Mouse (Mus musculus) mesoderm, embryonic 11.5 days (tissue): ENCODE data around the gene Cys1.

Source experiments
- DNase-seq: peaks from one replicate; pipeline ENCODE4 v3.0.0-alpha.2; 2012; ENCODE audit warnings: low read depth, low spot score

Cys1 gene

DNA sequence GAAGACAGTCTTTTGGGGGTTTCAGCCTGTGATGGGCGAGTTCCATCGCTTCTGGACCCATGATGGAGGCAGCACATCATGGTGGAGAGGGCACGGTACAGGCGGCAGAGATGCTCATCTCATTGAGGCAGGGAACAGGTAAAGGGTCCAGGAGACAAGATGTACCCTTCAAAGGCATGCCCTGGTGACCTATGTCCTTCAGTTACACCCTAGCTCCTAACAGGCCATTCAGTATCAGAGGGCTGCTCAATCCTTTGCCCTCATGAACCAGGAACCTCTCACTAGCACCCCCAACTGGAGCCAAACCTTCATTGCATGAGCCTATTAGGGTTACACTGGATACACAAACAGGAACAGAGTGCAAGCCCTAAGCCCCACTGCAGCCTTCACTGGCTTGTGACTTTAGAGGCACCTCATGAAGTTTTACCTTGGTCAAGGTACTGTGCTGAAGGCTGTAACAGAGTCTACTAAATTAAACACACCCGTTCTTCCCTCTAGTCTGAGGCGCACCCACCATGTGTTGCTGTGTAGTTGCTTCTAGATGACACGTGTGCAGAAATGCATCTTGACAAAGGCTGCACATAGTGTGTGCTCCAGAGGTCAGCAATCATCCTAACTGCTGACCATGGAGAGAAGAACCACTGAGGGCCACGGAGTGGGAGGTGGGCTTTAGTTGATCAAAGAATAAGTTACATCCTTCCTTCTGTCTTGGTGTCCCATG is 16.0 kb upstream of the Cys1 start:
- no peak for DNase-seq

- DNase-seq, result peak; percentile 90
Measured at GRCm38 (mm10) chr12:24696500-24697483, 15.2 kb upstream of the Cys1 start.

DNA sequence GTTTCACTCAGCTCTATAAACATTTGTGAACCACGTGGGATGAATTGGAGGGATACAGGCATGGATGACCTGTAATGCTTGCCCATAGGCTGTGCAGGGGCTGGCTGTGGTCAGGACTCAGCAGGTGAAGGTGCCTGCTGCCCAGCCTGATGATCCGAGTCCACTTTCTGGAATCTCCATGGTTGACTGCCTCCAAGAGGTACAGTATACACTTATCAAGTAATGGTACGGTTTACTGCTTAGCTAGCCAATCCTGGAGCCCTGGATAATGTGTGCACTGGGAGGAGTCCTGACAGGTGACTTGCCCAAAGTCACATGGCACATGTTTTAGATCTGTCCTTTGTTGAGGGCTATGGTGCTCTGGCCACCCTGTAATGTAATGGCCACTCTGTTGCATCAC is 8.7 kb upstream of the Cys1 start:
- no peak for DNase-seq

GRCm38 (mm10) chr12:24686696-24687346 is 5.2 kb upstream of the Cys1 start:
- no peak for DNase-seq

DNA sequence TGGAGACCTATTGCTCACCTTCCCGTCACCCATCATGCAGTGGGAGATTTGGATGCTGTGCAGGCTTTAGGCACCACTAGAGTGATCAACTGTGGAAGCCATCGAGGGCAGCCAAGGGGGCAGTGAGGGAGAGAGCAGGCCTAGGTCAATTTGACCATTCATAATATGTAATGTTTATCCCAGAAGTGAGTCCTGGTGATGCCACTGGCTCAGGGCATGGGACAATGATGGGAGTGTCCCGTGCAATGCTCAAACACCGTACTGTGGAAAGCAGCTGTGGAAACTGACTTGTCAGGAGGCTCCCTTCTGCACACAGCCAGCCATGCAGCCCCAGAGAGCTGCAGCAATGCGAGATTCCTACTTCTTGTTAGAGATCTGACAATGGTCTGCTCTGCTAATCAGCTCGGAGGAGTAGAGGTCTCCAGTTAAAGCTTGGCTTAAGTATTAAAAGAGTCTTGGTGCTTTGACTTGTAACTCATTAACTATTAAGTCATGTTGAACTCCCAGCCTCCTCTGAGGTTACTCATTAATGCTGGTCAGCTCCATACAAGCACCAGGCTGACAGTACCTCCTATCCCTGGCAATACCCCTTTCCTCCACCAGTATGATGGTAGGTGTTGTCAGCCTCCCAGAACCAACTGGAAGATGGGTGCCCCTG is 4.6 kb upstream of the Cys1 start:
- DNase-seq, result no peak

DNA sequence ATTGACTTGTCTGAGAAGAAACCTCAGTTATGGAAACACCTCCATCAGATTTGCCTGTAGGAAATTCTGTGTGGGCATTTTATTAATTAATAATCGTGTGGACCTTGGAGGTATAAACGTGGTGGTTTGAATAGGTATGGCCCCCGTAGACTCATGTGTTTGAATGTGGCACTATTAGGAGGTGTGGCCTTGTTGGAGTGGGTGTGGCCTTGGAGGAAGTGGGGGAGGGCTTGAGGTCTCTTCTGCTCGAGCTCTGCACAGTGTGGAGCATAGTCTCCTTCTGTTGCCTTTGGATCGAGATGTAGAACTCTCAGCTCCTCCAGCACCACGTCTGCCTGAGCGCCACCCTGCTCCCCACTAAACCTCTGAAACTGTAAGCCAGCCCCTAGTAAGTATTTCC is 1.8 kb upstream of the Cys1 start:
- no peak for DNase-seq

DNA sequence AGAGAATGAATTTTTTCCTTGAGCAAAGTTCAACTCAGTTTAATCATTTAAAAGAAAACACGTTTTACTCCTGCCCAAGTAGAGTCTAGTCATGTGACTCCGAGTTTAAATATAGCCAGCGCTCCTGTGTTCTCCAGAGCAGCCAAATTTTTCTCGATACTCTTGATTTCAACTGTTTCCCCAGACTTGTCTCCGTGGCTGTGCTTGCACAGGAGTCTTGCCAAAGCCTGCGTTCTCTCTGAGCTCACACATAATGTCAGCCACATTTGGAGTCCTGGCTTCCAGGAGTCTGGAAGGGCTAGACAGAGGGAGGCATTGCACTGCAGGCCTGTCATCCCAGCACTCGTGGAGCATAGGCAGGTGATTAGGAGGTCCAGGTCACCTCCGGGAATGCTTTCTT is 950 bp upstream of the Cys1 start:
- no peak for DNase-seq

DNA sequence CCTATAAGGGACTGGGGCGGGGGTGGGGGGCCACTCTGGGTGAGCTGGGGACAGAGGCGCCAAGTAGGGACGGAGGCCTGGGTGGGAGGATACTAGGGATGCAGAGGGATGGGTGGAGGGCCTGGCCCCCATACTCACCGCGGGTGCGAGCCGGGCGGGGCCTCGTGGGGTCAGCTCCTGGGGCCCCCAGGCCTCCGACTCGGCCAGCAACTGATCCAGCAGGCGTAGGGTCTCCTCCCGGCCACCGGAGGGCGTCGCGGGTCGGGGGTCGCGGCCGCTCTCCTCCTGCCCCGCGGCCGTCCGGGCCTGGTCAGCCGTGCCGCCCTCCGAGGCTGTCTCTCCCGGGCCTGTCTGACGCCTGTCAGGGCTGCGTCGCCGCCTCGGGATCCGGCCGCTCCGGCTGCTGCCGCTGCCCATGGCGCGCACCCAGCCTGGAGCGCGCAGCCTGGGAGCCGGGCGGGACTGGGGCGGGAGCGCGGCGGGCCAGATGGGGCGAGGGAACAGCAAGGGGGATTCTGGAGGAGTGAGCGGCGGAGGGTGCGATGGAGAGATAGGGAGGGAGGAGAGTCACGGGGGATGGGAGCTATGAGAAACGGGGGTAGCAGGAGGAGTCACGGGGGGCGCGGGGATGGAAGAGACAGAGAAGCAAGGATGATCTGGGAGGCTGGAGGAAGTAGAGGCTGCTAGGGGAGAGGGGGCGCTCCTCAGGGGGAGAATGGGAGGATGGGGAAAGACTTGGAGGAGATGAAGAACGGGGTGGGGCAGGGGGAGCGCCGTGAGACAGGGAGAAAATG is 924 bp downstream of the Cys1 start:
- DNase-seq, result no peak

GRCm38 (mm10) chr12:24680096-24680491 is 1.5 kb downstream of the Cys1 start:
- DNase-seq, result no peak

GRCm38 (mm10) chr12:24662131-24662530 is 19.5 kb downstream of the Cys1 start:
- DNase-seq, result no peak

DNA sequence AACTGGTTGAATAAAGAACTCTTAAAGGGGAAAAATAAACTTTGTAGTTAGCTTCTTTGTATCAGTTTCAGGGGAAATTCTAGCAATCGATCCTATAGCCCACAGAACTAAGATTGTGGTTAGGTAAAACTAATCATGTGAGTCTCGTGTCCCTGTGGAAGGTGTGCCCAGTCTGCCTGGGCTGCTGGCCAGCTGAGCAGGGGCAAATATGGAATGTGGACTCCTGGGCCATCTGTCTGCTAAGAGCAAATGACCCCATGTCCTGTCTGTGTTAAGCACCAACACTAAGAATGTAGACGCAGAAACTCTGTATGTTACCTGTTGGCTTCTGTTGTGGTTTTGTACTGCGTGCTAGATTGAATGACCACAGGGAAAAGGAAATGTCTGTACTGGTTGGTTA is 20.5 kb downstream of the Cys1 start:
- no peak for DNase-seq

DNA sequence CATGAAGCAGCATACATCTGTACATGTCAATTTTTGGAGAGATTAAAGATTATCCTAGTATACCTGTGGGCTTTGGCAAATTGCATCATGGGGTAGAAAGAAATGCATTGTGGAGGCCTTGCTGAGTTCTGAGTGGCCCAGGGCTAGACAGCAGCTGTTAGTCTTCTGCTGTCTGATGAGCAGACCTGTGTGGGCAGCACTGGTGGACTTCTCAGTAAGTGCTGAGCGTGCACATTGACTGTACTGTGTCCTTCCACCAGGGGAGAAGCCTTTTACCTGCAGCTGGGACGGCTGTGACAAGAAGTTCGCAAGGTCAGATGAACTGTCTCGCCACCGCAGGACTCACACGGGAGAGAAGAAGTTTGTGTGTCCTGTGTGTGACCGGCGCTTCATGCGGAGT is 21.7 kb downstream of the Cys1 start:
- DNase-seq, result no peak

DNA sequence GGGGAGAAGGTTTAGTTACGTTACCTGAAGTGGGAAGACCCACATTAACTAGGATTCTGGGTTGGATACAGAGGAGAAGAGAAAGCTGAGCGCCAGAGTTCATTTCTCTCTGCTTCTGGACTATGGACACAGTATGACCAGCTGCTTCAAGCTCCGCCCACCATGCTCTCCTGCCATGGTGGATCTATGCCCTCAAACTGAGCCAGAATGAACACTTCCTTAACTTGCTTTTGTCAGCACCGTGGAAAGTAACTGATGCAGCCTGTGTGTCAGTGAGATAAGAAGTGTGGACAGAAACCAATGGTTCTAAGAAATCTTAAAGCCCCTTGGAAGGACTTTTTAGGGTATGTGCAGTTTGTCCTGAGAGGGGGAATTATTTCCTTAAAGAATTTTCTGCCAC is 22.6 kb downstream of the Cys1 start:
- no peak for DNase-seq

GRCm38 (mm10) chr12:24656436-24656835 is 25.2 kb downstream of the Cys1 start:
- DNase-seq, result no peak

DNA sequence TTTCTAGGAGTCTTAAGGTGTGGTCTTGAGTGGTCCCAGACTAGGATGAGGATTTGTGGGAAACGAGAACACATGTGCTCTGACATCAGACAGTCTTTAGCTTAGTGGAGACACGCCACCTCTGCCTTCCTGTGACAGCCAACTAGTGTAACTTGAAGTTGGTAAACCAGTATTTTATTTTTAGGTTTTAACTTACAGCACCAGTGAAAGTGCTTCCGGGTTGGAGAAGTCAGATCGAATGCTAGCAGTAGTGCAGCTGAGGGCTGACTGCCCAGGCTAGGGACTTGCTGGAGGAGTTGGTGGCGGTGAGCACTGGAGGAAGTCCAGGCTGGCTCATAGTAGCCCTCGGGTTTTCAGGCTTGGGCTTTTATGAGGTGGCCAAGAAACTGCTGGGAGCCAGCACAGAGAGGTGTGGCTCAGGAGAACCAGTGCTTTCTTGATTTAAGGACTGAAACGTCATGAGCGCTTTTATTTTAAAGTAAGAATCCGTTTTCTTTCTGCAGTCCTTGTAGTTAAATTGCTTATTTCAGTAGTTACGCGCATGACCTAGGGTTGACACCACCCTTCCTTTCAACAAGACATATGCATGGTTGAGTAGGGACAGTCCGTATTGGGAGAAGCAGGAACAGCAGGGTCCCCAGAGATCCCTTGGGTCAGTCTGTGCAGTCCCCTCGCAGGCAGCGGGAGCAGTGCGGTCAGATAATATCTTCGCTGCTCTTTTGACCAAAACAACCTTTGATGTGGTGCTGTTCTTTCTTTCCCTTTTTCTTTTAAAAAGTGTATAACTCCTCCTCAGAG is 27.3 kb downstream of the Cys1 start:
- DNase-seq, result no peak

DNA sequence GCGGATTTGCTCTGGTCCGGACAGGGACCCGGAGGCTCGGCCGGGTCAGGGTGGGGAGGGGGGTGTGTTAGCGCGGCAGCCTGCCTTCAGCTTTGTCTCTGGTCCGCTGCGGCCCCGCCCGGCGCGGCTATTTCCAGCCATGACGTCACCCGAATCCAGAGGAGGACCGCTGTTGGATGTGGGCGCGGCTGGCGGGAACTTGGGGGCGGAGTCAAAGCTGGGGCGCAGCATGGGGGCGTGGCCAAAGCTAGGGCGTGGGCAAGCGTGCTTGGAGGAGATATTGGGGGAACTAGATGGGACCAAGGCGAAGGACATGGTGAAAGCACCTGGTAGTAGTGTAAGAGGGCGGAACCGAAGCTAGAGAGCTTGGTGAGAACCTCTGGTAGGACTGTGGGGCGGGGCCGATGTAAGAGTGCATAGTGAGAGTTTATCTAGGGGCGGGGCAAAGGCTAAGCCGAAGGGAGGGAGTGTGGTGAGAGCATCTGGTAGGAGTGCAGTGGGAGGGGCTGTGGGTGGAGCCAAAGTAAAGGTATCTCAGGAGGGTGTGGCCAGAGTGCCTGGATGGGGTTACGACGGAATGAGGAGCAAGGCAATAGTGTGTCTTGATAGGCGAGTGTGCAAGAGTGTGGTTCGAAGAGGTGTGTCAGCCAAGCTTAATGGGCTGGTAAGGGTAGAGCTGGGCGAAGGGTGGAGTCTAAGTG is 29.8 kb downstream of the Cys1 start:
- peak; percentile 95 for DNase-seq

GRCm38 (mm10) chr12:24651063-24651557 is 30.5 kb downstream of the Cys1 start, which contains the start of gene Klf11:
TSS of gene Klf11 (plus strand) at chr12:24651274.
- peak; percentile 97 for DNase-seq

DNA sequence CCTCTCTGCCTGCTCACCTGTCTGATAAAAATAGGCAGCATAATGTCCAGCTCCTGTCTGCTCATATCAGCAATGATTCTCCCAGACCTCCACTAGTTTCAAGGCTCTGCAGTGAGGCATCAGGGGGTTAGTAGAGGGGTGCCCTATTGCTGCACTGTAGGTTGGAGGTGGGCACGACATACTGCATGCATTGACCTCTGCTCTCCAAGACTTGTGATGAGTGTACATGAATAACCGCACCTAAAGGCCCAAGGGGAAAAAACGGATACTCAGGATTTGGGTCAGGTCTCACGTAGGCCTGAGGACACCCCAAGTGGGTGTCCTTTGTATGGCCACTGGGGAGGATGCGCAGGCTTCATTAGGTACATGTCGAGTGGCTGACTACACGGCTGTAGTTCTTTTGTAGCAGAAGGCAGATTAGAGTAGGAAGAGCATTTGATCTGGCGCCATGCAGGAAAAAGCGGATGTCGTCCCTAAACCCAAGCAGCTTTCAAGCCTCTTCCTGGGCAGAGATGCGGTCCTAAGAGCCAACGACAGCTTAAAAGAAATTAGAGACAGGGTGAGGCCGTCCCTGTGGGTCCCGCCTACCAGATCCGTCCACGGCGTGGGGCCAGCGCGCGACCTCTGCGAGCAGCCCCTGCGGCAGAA is 31.1 kb downstream of the Cys1 start:
- DNase-seq, result no peak

DNA sequence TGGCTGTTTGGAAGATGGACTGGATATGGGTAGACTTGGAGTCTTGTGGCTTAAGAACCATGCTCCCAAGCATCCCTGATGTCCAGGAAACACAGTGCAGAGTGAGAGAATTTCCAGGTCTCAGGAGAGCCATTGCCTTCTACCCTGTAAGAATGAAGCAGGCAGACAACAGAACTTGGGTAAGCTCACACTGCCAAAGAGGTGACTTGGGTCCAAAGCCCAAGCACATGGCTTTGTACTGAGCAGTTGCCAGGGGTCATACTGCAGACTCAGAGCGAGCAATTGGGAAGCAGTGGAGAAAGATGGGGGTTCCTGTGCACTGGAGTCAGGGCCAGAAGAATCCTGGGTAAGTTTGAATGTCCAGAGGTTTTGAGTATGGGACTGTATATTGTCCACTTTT is 33.5 kb downstream of the Cys1 start:
- DNase-seq, result no peak
